Mouse (Mus musculus): ENCODE results near the gene Rbm38.

- TF ChIP-seq ZMIZ1 (IDR thresholded peaks at IDR 0.05; ENCODE audit: low read depth, low read length) (no peak), POLR2A (IDR thresholded peaks at IDR 0.05; ENCODE audit: low read depth, low read length) (no peak), CTCF (conservative IDR thresholded peaks at IDR 0.05 in 1 of 2, IDR thresholded peaks at IDR 0.05 in 1 of 2; ENCODE audit: low read depth in 2 of 2, low read length in 2 of 2) (no peak), ELF1 (IDR thresholded peaks at IDR 0.05; ENCODE audit: low read depth, low read length) (no peak), HCFC1 (IDR thresholded peaks at IDR 0.05; ENCODE audit: low read depth, low read length) (no peak), ETS1 (conservative IDR thresholded peaks at IDR 0.05; ENCODE audit: low read depth, low read length) (no peak), TCF12 (IDR thresholded peaks at IDR 0.05; ENCODE audit: low read depth, low read length) (no peak), ZNF384 (IDR thresholded peaks at IDR 0.05; ENCODE audit: low read depth, low read length) (no peak), USF1 (IDR thresholded peaks at IDR 0.05; ENCODE audit: low read depth, low read length) (no peak), MAZ (IDR thresholded peaks at IDR 0.05; ENCODE audit: low read depth, low read length) (no peak), EP300 (IDR thresholded peaks at IDR 0.05; ENCODE audit: low read length) (no peak), E2F4 (IDR thresholded peaks at IDR 0.05; ENCODE audit: insufficient replicate concordance, low read depth, low read length) (no peak), MAFK (IDR thresholded peaks at IDR 0.05; ENCODE audit: insufficient replicate concordance, low read length) (no peak), MAX (IDR thresholded peaks at IDR 0.05; ENCODE audit: low read length) (no peak)
These were observed 4.6 kb downstream of the Rbm38 start for GRCm38 (mm10) chr2:173024938-173025337.
